Mouse (Mus musculus): ENCODE results near the gene Vmn1r139.
"Not testable (repeated sequence)": the region's sequence is repeated elsewhere in the genome, so short reads cannot be mapped to it uniquely, and the experiment has no call there.

Gene Vmn1r139

DNA sequence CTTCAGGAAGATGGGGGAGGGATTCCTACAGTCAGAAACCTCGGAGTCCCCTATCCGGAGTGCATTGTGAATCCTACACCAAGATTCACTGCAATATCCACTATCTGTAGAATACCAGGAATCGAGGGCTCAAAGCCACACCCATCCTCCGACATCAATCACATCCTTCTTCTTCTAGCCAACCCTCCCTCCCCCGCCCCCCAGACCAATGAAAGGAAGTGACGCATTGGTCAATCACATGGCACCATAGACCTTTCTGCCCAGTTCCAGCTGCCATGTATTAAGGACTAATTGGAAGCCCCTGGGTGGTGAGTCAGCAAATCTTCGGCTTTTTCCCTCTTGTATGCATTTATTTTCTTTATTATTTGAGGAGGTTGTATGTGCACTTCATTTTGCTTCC lies at the start of gene Vmn1r139:
Gene Vmn1r139 (plus strand): TSS at position 301 of the 400 bp plus-strand sequence.
- DNase-seq: not testable (repeated sequence)

GRCm38 (mm10) chr7:22028797-22029196 lies 40.1 kb upstream of the Vmn1r139 start, which contains the start of gene Vmn1r138:
TSS of gene Vmn1r138 (minus strand) at chr7:22028897.
- DNase-seq: not testable (repeated sequence)

- not testable (repeated sequence) for DNase-seq
Observed at GRCm38 (mm10) chr7:22056205-22056604, 12.7 kb upstream of the Vmn1r139 start, which contains the start of gene Gm6176. TSS of gene Gm6176 (minus strand) at chr7:22056305.

DNA sequence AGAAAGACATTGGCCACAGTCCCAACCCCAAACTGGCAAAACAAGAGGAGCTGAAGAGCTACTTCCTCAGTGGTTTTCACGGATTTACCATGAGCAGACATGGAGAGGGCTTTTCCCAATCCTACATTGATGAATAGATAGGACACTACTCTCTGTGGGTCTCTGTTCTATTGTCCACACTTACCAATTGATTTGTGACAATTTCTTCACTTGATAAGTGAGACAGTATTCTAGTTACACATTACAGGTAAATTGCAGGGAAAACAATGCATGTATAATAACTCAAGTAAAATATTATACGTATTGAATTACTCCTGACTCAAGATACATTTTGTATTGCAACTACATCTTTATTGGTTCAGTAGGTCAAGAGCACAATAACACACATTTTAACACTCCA lies 49.3 kb downstream of the Vmn1r139 start, which contains the start of gene Gm16451:
Gene Gm16451 (minus strand): TSS at position 101 of the 400 bp plus-strand sequence.
- DNase-seq: not testable (repeated sequence)

DNA sequence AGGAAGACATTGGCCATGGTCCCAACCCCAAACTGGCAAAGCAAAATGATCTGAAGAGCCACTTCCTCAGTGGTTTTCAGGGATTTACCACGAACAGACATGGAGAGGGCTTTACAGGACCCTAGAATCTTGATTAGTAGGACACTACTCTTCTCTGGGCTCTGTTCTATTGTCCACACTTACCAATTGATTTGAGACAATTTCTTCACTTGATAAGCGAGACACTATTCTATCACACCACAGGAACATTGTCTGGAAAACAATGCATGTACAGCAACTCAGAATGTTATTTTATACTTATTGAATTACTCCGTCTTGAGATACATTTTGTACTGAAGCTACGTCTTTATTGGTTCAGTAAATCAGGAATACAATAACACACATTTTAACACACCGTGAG lies 65.8 kb downstream of the Vmn1r139 start, which contains the start of gene Gm10666:
Gene Gm10666 (minus strand): TSS at position 101 of the 400 bp plus-strand sequence.
- not testable (repeated sequence) for DNase-seq
